Mouse (Mus musculus) forebrain, embryonic 11.5 days (tissue): ENCODE measurements around the gene Kifc1. TPM values are rescaled to one million over a fixed set of nuclear protein-coding genes. Genes with fewer than 3 reads are reported as not detected.
"Not testable (repeated sequence)": the region's sequence is repeated elsewhere in the genome, so short reads cannot be mapped to it uniquely, and the experiment has no call there.

Experiments
- ATAC-seq: fragments of 200-750 bp; cut with Nextera tagmentation; replicated peaks from 2 replicates; pipeline ENCODE4 v1.8.0; 2017; ENCODE audit warnings: moderate TSS enrichment; ENCODE audit not compliant: low FRiP score
- DNase-seq: peaks from one replicate; pipeline ENCODE4 v3.0.0-alpha.2; 2017; ENCODE audit warnings: low spot score
- H3K27ac ChIP-seq: fragments of 300-500 bp; sonication (generic); 2 replicates; pipeline ENCODE4 v1.5.1; 2014; ENCODE audit warnings: low read depth, low read length
- H3K27me3 ChIP-seq: fragments of 300-500 bp; sonication (generic); 2 replicates; pipeline ENCODE4 v1.6.1; 2014; ENCODE audit warnings: mild to moderate bottlenecking, low read length, mixed read lengths; ENCODE audit not compliant: control insufficient read depth, insufficient read depth
- H3K36me3 ChIP-seq: fragments of 300-500 bp; sonication (generic); 2 replicates; pipeline ENCODE4 v1.6.1; 2014; ENCODE audit warnings: mild to moderate bottlenecking, low read length, moderate library complexity, mixed read lengths; ENCODE audit not compliant: control insufficient read depth, insufficient read depth
- H3K4me1 ChIP-seq: fragments of 300-500 bp; sonication (generic); replicated peaks from 2 replicates; pipeline ENCODE4 v1.6.1; 2014; ENCODE audit warnings: low read length, mixed read lengths; ENCODE audit not compliant: control insufficient read depth, insufficient read depth
- H3K4me2 ChIP-seq: fragments of 300-500 bp; sonication (generic); 2 replicates; pipeline ENCODE4 v1.6.1; 2014; ENCODE audit warnings: low read depth, mild to moderate bottlenecking, low read length, moderate library complexity, mixed read lengths; ENCODE audit not compliant: severe bottlenecking
- H3K4me3 ChIP-seq: fragments of 300-500 bp; sonication (generic); 2 replicates; pipeline ENCODE4 v1.5.1; 2014; ENCODE audit warnings: low read depth, low read length
- H3K9ac ChIP-seq: fragments of 300-500 bp; sonication (generic); 2 replicates; pipeline ENCODE4 v1.6.1; 2014; ENCODE audit warnings: low read length
- H3K9me3 ChIP-seq: fragments of 300-500 bp; sonication (generic); 2 replicates; pipeline ENCODE4 v1.6.1; 2016; ENCODE audit warnings: low read length, mixed read lengths; ENCODE audit not compliant: control insufficient read depth
- WGBS: fragments of 180-500 bp; shearing (Covaris S2); extraction: QIAGEN DNeasy Blood & Tissue Kit; methylation state at CpG from one replicate; pipeline ENCODE4 v1.1.7; 2014; 5-methylcytosine and 5-hydroxymethylcytosine counted together
- polyA plus RNA-seq: library from polyadenylated mRNA; unstranded; fragments of >200 nt; fragmentation: Nextera tagmentation; extraction: Ambion mirVana; gene quantifications from 2 replicates; pipeline ENCODE4 v1.2.1, GENCODE M21; 2014

Gene Kifc1
- polyA plus RNA-seq, 1 experiment from 2014 or later: 16.0 TPM

GRCm38 (mm10) chr17:33908331-33909076 lies 18.0 kb upstream of the Kifc1 start:
- Histone ChIP-seq H3K4me1 (peaks cover 8% of the 10 kb centered on the region), H3K27ac (peak overlapping the region; percentile 79), H3K27me3 (no peaks in the 10 kb centered on the region), H3K4me2 (peak overlapping the region; percentile 98), H3K9ac (peak overlapping the region; percentile 73), H3K36me3 (peaks cover 9% of the 10 kb centered on the region), H3K4me3 (peak overlapping the region; percentile 86), H3K9me3 (no peaks in the 10 kb centered on the region)
- WGBS: under 1% methylated on average over 38 of the region's 44 CpGs
- ATAC-seq: no peak; the same call in 1 of the 2 replicates
- peak; percentile 75 for DNase-seq

GRCm38 (mm10) chr17:33904835-33905234 lies 14.4 kb upstream of the Kifc1 start, which contains the start of gene Platr17:
Gene Platr17, plus strand, starts transcription at chr17:33905135.
- not testable (repeated sequence) for ATAC-seq, DNase-seq, H3K4me1 ChIP-seq, H3K4me3 ChIP-seq, H3K9ac ChIP-seq, H3K9me3 ChIP-seq, H3K27me3 ChIP-seq, H3K36me3 ChIP-seq, H3K27ac ChIP-seq, H3K4me2 ChIP-seq
- WGBS: 38% methylated on average over 3 of the region's 4 CpGs

- not testable (repeated sequence) for H3K27ac ChIP-seq, DNase-seq, H3K4me1 ChIP-seq, H3K9me3 ChIP-seq, H3K4me2 ChIP-seq, H3K9ac ChIP-seq, ATAC-seq, H3K4me3 ChIP-seq, H3K36me3 ChIP-seq, H3K27me3 ChIP-seq
- WGBS: 79% methylated on average over 6 of the region's 6 CpGs
Observed at GRCm38 (mm10) chr17:33903911-33904651, 13.6 kb upstream of the Kifc1 start.

- no peak overlapping the region for H3K4me3 ChIP-seq
- DNase-seq (no peak), ATAC-seq (no peak)
- WGBS: 90% methylated on average over 7 of the region's 7 CpGs
- H3K27ac ChIP-seq: no peak overlapping the region
- no peaks in the 10 kb centered on the region for H3K9me3 ChIP-seq
- no peaks in the 10 kb centered on the region for H3K36me3 ChIP-seq
- no peaks in the 10 kb centered on the region for H3K4me1 ChIP-seq
- no peak overlapping the region for H3K4me2 ChIP-seq
- H3K9ac ChIP-seq: no peak overlapping the region
- H3K27me3 ChIP-seq: no peaks in the 10 kb centered on the region
Observed at GRCm38 (mm10) chr17:33902491-33902890, 12.0 kb upstream of the Kifc1 start.

- Histone ChIP-seq H3K4me2 (no peak overlapping the region), H3K9me3 (no peaks in the 10 kb centered on the region), H3K4me3 (no peak overlapping the region), H3K36me3 (no peaks in the 10 kb centered on the region), H3K27me3 (no peaks in the 10 kb centered on the region), H3K4me1 (no peaks in the 10 kb centered on the region), H3K9ac (no peak overlapping the region), H3K27ac (no peak overlapping the region)
- 87% methylated on average over 4 of the region's 4 CpGs for WGBS
- ATAC-seq: no peak
- DNase-seq: no peak
Observed at GRCm38 (mm10) chr17:33902079-33902478, 11.6 kb upstream of the Kifc1 start.

- no peaks in the 10 kb centered on the region for H3K36me3 ChIP-seq
- H3K4me1 ChIP-seq: no peaks in the 10 kb centered on the region
- H3K4me3 ChIP-seq: no peak overlapping the region
- no peak overlapping the region for H3K9ac ChIP-seq
- 76% methylated on average over 4 of the region's 4 CpGs for WGBS
- no peak for DNase-seq
- no peaks in the 10 kb centered on the region for H3K9me3 ChIP-seq
- H3K27ac ChIP-seq: no peak overlapping the region
- H3K27me3 ChIP-seq: no peaks in the 10 kb centered on the region
- H3K4me2 ChIP-seq: no peak overlapping the region
- no peak for ATAC-seq
Observed at GRCm38 (mm10) chr17:33901653-33902052, 11.2 kb upstream of the Kifc1 start.

GRCm38 (mm10) chr17:33900989-33901314 lies 10.5 kb upstream of the Kifc1 start:
- no peaks in the 10 kb centered on the region for H3K27me3 ChIP-seq
- DNase-seq (no peak), ATAC-seq (no peak)
- no peak overlapping the region for H3K4me2 ChIP-seq
- no peak overlapping the region for H3K9ac ChIP-seq
- H3K4me1 ChIP-seq: no peaks in the 10 kb centered on the region
- H3K36me3 ChIP-seq: no peaks in the 10 kb centered on the region
- H3K27ac ChIP-seq: no peak overlapping the region
- no peak overlapping the region for H3K4me3 ChIP-seq
- 82% methylated on average over 4 of the region's 4 CpGs for WGBS
- H3K9me3 ChIP-seq: no peaks in the 10 kb centered on the region

- no peaks in the 10 kb centered on the region for H3K27me3 ChIP-seq
- no peak for ATAC-seq
- H3K9ac ChIP-seq: no peak overlapping the region
Observed at GRCm38 (mm10) chr17:33900281-33900988, 10.0 kb upstream of the Kifc1 start.

More at GRCm38 (mm10) chr17:33900281-33900988, 10.0 kb upstream of the Kifc1 start:
- no peaks in the 10 kb centered on the region for H3K9me3 ChIP-seq
- H3K4me1 ChIP-seq: no peaks in the 10 kb centered on the region
- no peaks in the 10 kb centered on the region for H3K36me3 ChIP-seq
- no peak overlapping the region for H3K4me3 ChIP-seq
- no peak overlapping the region for H3K27ac ChIP-seq
- 75% methylated on average over 7 of the region's 7 CpGs for WGBS
- no peak overlapping the region for H3K4me2 ChIP-seq
- DNase-seq: no peak
